Mouse (Mus musculus) cerebellum, adult 8-10 months (tissue): ENCODE measurements around the gene Sf1.

Source experiments
- DNase-seq: peaks from one replicate; pipeline ENCODE4 v3.0.0; 2022

Sf1 gene

DNA sequence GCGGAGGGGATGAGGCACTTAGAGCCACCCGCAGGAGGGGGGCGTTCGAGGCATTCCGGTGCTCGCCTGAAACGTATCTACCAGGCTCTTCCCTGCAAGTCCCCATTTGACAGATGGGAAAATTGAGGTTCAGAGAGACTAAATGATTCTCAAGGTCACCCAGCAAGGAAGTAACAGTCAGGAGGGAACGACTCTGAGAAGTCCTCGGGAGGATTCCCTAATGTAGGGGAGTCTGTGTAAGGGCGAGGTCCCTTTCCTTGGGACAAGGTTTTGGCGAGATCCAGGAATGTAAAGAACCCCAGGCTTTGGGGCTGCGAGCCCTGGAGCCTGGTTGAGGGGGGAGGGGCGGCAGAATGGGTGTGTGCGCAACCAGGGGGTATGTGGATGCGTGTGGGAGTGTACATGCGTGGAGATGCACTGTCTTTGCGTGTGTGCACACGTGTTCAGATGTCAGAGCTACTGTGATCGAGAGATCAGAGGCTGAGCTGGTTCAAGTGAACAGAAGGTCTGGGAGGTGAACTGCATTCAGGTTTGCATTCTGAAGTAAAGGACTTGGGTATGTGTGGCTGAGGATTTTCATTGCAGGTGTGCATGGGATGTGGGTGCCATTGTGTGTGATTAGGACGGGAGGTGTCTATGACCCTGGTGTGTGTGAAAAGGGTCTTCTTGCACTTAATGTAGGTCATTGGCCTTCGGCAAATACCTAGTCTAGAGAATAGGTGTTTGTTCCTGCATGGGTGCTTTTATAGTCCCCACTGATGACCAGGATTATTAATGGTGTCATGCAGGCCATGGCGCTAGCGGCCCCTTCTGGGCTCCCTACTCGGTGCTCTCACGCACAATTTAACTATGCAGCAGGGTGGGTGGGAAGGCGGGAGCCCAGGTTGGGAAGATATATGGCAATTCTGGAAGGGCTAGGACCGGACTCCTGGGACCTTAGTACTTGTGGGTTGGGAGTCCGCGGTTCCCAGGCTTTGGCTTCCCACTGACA lies 36.9 kb downstream of the Sf1 start:
- DNase-seq, result peak; percentile 35

DNA sequence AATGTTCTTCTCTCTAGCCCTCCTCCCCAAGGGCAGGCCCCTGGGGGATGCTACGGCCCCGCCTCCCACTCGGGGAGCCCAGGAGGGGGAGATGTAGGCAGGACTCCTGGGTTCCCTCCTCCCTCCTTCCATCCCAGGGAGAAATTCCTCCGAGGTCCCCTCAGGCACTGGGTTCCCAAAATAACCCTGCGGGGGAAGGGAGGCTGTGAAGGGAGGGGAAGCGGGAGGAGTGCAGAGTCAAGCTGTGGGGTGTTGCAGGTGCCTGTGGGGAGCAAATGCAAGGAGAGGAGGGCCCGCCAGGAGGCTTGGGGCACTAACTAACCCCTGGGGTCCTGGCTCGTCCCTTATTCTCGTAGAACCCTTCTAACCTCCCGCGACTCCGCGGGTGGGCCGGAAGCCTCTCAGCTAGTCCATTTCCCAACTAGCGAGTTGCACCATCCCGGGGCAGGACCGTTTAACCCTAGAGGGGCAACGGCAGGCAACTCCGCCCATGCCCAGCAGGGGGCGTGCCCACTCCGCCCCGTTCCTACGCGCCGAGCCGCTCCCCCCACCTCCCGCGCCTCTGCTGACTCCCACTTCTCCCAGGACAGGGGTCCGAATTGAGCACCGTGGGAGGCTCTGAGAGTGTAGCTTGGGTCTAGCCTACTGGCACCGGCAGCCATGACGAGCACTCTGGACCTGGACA lies 37.8 kb downstream of the Sf1 start:
- DNase-seq, result peak; percentile 73

DNA sequence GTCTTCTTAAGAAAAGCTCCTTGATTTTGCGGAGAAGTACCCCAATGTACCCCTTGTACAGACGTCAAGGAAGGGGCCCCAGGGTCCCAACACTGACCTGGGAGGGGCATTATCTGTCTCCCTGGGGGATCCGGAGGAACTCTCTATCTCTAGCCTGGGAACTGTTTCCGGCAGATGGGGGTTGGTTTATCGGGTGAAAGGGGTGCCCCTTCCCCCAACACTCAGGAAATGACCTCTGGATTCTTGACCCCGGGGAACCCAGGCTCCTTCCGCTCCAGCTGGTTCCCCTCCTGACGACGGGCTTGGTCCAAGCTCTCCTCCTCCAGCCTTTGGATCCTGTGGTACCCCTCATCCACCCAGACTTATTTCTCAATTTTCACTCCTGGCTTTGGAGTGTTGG lies 38.5 kb downstream of the Sf1 start:
- DNase-seq, result no peak

DNA sequence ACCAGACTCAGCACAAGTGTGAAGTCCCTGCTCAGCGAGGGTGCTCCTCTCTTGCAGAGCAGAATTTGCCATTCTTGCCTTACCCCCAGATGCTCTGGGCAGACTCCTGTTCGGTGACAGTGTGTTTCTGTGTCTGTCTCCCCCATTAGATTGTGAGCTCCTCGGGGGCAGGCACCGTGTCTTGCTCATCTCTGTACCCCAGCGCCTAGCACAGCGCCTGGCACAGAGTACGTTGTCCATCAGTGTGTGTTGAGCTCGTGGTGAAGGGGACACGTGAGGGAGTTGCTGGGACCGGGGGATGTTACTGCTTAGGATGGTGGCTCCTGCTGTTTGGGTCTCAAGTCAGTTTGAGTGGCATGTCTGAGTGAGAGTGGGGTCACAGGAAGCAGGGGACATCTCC lies 40.4 kb downstream of the Sf1 start:
- DNase-seq, result peak; percentile 12

DNA sequence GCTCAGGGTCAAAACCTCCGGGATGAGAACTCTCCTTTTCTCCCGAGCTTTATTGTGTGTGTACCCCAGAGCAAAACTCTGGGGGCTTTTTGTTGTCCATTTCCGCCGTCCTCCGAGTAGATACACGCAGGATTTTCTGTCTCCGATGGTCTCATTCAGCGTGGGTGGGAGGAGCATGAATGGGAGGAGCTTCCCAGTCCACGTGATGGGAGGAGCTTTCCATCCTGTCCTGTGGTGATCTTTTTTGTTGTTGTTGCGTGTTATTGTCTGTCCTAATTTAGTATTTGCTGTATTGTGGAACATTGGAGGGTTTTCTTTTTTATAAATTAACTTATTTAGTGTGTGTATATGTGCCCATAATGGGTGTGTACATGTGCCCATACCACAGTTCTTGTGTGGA lies 41.9 kb downstream of the Sf1 start:
- no peak for DNase-seq

DNA sequence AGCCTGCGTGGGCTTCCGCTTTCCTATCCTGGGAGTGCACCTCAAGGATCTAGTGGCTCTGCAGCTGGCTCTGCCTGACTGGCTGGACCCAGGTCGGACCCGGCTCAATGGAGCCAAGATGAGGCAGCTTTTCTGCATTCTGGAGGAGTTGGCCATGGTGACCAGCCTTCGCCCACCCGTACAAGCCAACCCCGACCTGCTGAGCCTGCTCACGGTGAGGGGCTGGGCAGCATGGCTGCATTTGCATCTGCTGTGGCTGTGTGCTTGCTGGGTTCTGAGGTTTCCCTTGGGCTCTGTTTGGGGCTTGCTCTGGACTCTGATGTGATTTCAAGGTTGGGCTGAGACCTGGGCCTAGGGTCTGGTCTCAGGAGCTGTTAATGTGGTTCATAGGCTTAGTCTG lies 43.6 kb downstream of the Sf1 start:
- DNase-seq, result no peak

DNA sequence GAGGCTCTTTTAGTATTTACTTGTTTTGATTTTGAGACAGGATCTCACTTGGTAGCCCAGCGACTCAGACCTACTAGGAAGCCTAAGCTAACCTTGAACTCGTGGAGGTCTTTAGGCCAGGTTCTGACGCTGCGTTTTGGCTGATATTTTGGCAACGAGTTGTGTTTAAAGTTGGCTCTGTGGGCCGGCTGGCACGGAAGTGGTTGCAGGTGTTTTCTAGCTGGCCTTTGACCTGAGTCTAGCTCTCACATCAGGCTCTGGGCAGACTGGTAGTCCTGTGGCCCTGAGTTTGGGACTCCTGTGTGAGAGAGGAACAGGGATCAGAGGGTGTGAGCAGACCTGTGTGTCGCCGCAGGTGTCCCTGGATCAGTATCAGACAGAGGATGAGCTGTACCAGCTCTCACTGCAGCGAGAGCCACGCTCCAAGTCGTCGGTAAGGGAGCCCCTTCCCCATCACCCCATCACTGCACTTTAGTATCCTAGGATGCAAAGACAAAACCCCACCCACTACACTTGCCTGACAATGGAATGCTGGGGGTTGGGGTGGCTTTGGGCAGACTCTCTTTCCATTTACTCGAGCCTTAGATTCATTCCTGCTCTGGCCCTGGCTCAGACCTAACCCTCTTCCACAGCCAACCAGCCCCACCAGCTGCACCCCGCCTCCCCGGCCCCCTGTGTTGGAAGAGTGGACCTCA lies 44.5 kb downstream of the Sf1 start:
- DNase-seq, result peak; percentile 7

DNA sequence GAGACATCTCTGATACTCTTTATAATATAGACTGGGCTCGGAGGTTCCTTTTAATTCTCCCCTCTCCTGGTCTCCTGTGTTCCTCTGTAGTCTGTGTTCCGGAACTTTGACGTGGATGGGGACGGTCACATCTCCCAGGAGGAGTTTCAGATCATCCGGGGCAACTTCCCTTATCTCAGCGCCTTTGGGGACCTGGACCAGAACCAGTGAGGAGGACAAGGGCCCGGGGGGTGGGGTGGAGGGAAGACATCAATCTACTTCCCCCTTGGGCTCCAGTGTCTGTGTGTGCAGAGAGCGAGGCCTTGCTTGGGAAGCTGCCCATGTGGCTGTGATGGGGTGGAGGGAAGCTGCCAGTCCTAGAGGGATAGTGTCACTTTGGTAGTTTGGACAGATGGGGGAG lies 45.3 kb downstream of the Sf1 start:
- DNase-seq, result peak; percentile 25

DNA sequence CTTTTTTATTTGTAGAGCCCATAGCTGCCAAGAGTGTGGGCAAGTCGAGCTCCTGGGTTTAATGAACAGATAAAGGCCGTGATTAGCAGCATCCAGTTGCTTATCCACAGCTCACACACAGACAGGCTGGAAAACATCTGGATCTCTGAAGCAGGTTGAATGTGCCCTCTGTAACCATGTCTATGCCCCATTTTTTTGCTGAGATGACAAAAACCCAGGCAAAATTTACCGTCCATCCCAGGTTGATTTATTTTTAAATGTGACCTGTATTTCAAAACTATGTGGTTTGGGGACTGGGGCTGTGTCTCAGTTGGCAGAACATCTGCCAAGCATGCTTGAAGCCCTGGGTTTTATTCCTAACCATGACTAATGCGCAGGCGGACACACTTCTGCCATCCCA lies 45.7 kb downstream of the Sf1 start:
- DNase-seq, result no peak

DNA sequence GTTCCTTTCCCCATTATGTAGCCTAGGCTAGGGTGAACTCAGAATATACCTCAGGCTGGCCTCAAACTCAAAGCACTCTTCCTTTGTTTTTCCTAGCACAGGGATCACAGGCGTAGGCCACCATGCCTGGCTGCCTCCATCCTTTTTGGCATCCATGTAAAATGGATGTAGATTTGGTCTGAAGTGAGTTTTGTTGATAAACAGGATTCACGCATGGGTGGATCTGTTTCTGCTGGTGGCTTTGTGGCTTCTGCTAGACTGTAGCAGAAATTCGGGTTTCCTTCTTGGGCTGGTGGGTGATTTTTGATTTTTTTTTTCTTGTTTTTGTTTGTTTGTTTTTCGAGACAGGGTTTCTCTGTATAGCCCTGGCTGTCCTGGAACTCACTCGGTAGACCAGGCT lies 46.4 kb downstream of the Sf1 start:
- DNase-seq, result no peak

DNA sequence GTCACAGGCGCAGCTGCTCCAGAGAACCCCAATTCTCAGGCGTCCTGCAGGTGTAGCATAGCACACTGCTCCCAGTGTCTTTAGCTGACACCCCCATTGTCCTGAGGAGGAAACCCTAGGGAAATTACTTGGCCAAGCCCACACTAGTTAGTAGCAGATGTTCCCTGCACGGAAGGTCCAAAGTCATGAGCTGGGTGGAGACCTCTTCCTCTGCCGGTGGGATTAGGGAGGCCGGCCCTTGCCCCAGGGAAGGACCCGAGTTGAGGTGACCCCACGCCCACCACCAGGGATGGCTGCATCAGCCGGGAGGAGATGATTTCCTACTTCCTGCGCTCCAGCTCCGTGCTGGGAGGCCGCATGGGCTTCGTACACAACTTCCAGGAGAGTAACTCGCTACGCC lies 49.3 kb downstream of the Sf1 start:
- no peak for DNase-seq

DNA sequence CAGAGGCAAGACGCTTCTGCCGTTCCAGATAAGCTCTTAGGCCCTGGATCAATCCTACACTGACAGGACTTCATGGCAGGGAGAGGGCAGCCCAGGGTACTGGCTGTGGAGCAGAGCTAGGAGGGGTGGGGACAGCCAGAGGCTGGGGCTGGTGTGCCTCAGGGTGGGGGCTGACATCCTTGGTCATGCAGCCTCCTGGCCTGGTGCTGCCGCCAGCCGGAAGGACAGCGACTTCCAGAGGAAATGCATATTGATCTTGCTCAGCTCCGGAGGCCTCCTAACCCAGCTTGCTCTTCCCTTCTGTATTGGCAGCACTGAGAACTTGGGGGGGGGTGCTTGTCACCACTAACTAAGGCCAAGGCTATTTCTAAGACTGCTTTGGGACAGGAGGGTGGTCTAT lies 52.0 kb downstream of the Sf1 start:
- DNase-seq, result no peak

DNA sequence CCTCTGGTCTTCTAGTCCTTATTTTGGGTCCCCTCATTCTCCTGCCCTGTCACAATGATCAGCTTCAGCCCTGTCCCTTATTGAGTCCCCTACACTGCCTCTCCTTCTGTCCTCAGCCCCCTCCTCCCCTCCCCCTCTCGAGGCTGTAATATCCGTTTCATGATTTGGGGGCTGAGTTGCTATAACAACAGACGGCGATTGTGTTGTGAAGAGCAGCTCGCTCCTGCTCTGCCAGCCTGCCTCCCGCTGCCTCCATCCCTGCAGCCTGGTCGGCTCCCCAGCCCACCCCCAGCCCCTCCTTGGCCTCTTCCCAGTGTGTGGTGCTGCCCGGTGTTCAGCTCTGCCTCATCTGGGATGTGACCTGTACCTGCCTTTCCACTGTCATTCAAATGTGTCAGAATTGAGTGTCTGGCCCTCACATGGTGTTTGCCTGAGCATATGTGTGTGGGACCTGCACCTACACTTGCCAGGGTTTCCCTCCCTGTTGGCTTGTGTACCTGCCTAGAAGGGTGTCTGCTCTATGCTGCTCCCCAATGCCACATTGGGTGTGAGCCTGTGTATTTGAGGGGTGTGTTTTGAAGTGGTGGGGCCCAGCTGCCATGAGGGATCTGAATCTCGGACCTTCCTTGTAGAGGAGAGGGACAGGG lies 52.8 kb downstream of the Sf1 start:
- DNase-seq, result no peak

DNA sequence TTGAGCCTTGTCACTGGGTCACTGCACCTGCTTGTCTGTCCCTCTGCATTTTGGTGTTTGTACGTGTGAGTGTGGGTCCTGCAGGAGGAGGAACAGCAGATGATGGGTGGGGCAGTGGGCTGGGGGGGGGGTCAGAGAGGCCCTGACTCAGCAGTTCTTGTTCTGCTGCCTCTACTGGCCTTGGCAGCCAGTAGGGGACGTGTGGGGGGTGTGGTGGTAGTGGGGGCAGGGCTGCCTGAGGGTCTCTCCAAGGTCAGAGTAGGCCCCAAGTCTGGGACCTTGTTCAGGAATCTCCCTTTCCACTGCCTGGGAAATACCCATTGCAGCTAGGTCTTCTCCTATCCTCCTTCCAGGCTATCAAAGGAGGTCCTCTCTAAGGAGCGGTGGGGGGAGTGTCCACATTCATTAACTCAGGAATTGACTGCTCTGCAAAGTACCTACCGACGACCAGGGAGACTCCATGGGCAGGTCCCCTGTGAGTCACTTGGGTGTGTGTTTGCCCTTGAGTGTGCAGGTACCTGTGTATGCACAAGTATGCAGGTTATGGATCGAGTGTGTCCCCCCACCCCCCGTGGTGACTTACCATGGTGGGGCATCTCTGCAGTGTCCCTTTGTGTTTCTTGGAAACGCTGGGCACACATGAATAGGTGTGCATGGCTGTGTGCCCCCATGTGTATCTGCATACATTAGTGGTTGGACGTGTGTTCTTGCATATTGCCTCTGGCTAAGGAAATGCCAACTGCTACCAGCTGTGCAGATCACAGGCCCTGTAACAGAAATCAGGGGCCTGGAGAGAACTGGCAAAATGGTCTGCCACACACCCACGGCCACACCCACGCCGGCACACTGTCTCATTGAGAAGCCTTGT lies 53.6 kb downstream of the Sf1 start:
- DNase-seq, result no peak

DNA sequence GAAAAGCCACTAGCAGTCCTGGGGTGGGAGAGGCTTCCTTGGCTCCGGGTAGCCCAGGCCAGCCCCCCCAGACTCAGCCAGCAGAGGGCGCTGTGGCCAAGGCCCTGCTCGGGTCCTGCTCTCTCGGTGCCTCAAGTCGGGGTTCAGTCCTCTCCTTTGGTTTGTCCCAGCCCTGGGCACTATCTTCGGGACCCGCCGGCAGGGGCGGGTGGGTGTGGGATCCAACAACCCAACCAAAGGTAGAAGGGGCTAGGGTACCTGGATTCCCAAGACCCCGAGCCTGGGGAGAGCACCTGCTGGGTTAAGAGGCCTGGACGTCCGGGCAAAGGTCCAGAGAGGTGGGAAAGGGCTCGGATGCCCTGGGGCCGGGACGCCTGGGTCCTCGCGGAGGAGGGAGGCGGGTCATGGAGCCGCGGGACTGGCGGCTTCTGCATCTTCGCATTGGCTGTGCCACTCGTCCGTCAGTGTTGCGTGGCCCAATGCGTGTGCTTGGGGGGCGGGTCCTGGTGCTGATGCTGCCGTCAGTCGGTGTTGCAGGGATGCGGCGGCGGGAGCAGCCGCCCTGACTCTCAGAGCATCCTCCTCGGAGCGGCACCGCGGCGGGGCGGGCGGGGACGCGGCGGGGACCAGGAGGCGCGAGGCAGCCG lies 54.9 kb downstream of the Sf1 start, which contains the start of gene Nrxn2:
Gene Nrxn2, plus strand, starts transcription at position 499 of the 647 bp plus-strand sequence.
- DNase-seq, result peak; percentile 95

DNA sequence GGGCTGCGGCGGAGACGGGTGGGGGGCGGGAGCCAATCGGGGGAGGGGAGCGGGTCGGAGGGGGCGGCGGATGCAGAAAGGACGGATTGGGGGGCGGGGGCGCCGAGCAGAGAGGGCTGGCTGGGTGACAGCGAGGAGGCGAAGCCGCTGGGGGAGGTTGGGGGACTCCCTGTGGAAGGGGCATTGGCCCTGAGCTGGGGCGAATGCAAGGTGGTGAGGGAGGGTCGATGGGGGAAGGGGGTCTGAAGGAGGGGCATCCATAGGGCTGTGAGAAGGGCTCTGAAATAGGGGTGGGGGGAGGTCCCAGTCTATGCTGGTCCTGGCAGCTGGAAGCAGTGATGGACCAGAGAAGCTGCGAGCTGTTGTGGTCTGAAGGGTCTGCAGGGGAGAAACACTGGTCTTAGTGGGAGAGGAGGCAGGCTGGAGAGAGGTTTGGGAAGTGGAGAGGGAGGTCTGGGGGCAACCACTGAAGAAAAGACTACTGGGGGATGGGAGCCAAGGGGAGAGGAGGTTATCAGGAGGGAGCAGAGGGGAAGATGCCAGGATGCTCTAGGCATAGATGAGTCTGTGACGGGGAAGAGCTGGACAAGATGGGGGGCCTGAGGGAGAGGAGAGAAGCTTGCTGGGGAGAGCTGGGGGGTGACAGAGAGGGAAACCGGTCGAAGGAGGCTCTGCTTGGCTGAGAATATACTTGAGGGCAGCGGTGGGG lies 55.6 kb downstream of the Sf1 start:
- DNase-seq, result no peak

DNA sequence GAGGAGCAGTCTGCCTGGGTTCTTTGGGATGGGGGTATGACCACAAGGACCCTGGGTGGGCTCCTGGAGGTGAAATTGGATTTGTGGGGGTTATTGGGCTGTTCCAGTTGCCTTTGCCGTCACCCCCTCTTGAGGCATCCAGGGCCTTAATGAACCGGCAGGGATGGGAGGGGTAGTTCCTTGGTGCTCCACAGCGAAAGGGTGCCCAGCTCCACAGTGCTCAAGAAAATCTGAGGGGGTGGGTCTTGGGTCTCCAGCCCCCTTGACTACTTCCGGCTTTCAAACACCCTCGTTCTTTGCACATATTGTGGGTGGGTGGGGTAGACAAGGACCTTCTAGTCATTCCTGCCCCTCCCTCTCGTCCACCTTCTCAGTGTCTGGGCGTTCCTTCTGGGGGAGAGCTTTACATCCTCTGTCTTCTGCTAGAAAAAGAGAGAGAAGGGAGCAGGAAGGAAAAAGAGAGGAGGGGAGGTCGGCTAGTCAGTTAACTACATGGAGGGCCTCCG lies 56.4 kb downstream of the Sf1 start:
- DNase-seq, result no peak

DNA sequence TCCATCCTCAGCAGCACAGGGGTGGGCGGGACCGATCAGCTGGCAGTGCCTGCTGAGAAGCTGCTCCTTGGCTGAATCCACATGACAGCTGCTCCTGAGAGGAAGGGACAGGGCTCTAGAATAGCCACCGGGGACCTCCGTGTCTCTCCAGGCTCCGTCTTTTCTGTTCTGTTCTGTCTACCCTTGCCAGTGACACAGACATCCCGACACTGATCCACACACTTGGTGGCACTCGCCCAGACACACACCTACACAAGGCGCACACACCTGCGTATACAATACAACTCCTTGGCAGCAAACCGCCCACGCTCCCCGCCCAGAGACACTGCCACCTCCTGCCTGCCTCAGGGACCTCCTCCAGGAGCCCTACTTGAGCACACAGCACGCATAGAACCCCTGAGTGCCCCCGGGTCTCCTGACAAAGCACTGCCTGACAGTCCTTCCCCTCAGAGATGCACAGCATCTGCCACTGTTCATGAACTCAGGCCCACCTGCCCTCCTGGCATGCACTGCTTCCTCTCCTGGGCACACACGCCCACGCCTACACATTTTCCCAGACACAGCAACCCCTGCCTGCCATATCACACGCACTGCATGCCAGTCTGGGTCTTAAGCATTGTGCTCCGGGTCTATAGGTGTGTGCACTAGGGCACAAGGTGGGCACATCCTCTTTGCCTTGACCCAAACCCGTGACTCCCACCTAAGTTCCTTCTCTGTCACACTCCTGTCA lies 57.2 kb downstream of the Sf1 start:
- no peak for DNase-seq

DNA sequence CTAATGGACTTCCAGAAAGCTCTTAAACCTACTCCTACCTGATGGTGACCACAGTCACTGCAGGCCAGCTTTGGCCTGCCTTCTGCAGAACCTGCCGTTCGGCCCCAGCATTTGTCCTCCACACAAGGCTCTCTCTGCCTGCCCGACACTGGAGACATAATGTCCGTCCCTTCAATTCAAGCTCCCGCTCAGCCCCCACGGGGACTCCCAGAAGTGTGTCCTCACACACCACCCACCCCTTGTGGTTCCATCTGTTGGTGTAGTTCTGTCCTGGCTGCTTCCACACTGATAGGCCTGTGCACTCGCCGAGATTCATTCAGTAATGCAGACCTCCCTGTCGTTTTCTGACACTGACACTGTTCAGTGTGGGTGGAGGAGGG lies 57.7 kb downstream of the Sf1 start:
- no peak for DNase-seq

DNA sequence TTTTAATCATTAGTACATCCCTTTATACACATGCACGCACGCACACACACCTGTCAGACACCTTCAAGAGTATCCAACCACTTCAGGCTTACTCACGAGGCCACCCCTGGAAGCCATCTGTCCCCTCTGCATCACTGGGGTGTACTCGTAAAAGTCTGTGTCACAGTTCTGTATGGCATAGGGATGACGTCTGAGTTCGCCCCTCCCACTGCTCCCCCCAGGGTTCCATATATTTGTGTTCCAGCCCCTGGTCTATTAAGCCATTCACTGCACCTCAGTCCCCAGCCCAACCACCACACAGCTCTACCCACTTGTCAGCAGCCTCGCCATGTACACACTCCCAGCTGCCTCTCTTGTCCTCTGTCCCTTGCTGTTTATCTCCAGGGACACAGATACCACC lies 58.5 kb downstream of the Sf1 start:
- DNase-seq, result no peak
